Mouse (Mus musculus): Measurements from ENCODE around the gene Hdac4.

Hdac4 gene

DNA sequence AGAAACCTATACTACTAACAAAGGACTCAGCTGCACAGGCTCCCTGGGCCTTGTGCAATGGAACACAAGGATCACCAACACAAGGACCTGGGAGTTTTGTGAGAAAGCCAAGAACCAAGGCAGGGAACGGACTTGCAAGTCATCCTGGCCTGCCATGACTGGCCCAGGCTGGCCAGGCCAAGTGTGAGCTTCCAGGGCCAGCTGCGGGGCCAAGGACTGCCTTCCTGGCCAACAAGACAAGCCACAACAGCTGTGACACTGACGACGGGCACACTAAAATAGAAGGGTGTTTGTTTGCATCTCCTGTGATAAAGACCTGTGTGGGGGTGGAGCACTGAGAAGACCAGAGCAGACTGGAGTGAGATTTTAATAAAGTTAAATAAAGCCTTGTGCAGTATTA lies 96.0 kb downstream of the Hdac4 start:
- no peak for DNase-seq (ENCODE audit: low spot score)

DNA sequence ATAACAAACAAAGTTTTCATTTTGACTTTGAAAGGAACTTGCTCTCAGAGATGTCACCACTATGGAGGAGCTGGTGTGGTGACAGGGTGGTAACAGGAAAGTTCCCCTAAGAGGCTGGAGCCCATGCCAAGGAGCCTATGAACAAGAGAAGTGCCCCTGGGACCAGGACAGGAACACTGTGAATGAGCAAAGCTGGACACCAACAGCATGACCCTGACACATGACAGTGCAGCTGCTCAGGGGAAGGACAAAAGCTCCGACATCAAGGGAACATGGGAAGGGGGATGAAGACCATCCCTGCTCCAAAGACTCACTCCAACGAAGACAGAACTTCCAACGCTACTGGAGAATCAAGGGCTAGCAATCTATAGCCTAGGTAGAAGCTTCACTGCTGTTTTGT lies 97.0 kb downstream of the Hdac4 start:
- DNase-seq (ENCODE audit: low spot score) = no peak

DNA sequence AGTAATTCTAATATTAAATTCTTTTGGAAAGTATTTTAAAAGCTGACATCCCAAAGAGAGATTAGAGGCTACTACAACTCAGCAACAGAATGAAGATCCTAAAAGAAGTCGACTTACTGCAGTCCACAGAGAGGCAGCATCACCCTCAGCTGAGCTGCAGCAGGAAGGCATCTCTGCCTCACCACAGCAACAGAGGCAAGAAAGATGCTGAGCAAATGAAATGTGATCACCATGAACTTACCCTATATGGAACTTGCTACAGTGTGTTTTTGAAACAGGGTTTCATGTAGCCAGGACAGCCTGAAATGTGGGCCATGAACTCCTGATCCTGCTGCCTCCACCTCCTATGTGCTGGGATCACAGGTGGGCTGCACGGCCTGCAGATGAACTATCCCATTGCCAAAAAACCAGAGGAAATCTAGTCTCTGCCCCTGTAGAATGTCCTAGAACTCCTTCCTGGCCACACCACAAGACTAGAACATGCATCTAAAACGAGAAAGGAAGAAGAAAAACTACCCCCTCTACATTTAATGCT lies 98.4 kb downstream of the Hdac4 start:
- no peak for DNase-seq (ENCODE audit: low spot score)

DNA sequence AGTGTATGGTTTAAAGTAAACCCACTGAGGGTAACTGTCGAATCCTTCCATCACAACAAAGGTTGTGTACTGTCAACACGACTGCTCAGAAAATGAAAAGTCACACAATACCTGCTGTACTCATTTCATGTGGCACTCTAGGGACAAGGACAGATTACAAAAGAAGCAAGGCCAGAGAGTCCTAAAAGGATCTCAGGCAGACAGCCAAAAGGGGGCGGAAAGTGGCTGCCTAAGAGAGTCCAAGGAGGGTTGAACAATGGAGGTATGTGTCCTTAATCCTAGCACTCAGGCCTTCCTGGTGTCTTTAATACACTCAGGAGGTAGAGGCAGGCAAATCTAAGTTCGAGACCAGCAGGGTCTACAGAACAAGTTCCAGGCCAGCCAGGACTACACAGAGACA lies 103.2 kb downstream of the Hdac4 start:
- DNase-seq (ENCODE audit: low spot score) = no peak

DNA sequence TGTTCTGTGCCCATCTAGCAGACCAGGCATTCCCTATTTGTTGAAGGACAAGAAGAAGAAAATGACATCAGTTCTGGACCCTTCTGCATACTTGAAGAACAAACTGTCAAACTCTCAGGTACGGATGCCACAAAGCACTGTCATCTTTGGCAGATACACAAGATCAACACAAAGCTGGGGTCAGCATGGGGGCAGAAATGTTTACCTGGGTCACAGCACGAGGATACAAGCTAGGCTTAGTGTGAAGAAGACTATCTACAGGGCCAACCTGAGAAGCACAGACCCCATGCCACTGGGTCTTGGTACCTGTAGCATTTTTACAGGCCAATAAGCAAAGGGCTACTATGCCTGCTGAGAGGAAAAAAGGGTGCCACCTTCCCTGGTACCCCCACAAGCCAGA lies 107.7 kb downstream of the Hdac4 start:
- no peak for DNase-seq (ENCODE audit: low spot score)

DNA sequence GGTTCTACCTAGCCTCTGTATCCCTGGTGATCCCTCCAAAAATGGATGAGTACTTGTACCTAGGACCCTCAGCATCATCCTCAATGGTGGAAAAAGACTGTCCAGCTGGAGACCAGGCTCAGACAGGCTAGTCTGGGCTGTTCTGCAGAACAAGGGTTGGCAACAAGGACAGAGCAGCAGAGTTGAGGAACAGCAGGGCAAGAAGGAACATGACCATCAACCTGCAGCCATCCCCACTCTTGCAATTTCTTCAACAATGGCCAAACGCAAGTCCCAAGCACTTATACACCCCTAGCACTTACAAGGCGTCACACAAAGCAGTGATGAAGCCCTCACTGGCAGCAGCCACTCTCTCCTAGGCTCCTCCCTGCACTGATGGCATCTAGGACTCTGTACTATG lies 108.2 kb downstream of the Hdac4 start:
- DNase-seq (ENCODE audit: low spot score) = no peak

DNA sequence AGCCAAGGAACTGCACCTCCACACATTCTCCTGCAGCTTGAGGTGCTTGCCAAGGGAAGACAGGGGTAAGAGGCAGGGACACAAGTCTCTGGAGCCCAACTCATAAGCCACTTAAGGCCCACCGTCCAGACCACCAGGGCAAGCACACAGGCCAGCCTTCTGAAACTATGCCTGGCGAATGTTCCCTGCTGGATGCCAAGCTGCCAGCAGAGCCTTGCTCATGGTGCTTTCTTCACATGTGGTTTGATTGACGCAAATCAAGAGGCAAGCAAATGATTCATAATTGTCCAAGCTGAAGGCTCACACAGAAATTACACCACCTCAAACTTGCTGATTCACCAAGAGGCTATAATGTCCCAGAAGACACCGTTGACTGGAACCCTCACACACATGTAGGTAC lies 108.7 kb downstream of the Hdac4 start:
- no peak for DNase-seq (ENCODE audit: low spot score)

DNA sequence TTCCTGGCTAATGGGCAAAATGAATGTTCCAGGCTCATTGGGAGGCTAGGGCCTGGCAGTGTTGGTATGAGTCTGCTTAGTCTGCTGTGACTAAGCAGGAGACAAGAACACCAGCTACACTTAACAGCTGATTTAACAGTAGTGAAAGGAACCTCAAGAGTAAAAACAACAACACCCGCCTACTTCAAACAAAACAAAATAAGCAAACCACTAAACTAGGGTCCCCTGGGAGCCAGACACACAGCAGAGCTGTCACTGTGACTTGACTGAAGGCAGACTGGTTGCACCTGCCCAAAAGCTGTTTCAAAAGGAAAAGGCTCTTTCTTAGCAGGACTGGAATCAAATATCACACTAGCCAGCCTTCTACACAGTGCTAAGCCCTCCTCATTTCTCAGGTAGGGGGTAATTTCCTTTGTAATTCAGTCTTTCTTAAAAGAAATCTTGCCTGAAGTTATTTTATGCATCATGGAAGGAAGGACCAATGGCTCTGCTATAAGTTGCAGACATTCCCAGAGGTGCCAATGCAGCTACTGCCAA lies 109.2 kb downstream of the Hdac4 start:
- DNase-seq (ENCODE audit: low spot score) = no peak

DNA sequence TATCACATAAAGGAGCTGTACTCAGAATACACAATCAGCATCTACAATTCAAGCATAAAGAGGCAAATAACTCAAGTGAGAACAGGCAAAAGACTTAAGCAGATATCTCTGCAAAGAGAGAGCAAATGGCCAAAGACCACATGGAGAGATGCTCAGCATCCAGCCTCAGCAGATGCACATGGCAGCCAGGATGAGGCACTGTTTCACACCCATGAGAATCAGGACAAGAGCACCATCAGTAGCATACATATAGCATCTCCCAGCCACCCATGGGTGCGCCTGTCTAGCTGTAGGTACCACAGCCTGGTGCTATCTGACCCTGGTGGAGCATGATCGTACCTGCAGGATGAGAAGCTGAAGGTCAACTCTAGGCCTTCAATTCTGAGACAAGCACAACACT lies 110.8 kb downstream of the Hdac4 start:
- no peak for DNase-seq (ENCODE audit: low spot score)

DNA sequence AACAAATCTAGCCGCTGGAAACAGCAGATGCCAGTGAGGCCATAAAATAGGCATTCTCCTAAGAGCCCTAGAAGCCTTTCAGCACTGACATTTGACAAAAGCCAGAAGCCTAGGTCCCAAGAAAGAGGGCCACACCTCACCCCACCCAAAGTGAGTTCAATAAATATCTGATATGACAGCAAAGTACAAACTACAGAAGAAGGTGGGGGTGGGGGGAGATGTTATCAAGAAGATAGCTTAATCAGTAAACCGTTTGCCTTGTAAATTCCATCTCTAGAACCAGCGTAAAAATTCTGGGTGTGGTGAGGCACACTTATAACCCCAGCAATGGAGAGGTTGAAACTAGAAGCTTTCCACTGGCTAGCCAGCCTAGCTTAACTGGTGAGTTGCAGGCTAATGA lies 111.5 kb downstream of the Hdac4 start:
- no peak for DNase-seq (ENCODE audit: low spot score)

DNA sequence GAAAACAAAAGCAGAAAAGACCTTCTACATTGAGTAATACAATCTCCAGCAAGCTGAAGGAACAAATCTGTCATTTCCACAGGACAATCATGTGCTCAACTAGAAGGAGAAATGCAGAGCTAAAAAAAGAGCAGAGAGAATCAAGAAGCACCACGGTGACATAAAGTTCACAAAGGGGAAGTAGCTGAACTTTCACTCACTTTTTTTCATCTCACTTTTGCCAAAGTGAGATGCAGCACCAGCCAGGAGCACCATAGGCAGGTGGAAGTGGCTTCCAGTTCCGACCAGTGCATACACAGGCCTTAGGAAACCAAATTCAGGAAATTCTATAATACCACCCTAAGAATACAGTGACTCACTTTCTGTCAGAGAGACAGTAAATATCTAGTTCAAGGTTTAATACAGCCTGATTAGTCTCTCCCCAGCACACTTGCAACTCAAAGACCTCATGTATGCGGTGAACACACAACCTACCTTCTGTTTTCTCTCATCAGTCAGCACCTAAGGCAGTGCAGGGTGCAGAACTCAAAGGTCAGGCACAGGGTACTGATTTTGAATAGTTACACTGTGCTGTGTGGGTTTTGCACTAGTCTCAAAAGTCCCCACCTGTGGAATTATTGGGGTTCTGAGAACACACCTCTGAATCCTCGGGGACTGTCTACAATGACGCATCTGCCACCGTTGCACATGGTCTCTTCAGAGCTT lies 112.5 kb downstream of the Hdac4 start:
- no peak for DNase-seq (ENCODE audit: low spot score)

DNA sequence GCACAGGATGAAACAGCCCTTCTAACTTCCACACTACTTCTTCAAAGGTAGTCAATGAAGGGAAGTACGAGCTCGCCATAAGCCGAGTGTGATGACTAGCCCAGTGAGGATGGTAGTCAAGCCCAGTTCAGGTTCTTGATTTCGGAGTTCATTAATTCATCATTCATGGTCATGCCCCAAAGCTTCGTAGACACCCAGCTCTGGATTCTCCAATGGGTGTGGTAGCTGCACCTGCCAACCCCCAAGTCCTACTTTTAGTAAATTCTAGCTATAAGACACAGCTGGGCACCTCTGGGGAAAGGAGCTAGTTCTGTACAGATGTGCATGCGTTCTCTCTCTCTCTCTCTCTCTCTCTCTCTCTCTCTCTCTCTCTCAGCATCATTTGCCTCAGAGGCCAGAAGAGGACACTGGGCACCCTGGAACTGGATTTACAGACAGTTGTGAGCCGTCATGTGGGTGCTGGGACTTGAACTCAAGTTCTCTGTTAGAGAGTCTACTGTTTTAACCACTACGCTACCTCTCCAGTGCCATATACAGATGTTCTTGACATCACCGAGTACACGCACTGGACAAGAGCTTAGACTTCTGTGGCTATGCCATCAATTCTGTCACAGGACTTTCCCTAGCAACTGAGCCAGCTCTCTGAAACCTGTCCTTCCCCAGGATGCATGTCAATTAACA lies 113.2 kb downstream of the Hdac4 start:
- no peak for DNase-seq (ENCODE audit: low spot score)

DNA sequence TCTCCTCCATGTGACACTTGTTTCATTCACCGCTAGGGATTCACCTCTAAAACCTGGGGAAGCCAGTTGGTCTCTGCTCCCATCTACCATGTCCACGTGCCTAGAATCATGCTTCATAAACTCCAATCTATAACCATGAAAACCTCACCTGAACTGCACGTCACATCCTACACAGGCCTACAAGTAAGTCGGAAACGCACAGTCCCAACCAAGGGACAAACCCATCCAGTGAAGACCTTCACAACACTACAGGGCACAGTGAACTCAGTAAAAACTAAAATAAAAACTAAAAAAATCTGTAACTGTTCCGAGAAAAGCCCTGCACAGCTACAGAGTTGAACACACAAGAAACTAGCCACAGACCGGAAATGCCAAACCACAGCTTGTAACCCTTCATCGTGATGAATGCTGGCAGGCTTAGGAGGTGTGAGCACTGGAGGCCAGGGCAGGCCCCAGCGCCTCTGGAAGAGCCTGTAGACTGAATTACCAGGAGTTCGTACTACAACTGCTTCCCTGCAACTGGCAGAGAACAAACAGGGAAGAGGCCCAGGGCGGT lies 115.4 kb downstream of the Hdac4 start:
- DNase-seq (ENCODE audit: low spot score) = no peak

DNA sequence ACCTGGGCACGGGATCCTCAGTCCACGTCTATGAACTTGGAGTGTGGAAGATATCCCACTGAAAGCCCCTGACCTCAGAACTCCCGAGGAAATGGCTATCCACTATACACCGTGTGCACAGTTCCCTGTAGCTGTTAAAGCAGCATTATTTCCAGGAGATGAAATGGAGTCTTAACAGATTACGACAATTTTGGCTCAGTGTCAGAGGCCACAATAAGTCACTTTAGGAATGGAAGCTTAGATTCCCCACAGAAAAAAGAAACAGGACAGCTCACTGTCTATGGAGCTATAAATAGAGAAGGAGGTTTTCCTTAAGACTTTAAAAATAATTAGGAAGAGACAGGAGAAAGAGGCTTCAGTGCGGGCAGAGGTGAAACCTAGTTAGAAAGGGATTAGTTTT lies 120.2 kb downstream of the Hdac4 start:
- no peak for DNase-seq (ENCODE audit: low spot score)

DNA sequence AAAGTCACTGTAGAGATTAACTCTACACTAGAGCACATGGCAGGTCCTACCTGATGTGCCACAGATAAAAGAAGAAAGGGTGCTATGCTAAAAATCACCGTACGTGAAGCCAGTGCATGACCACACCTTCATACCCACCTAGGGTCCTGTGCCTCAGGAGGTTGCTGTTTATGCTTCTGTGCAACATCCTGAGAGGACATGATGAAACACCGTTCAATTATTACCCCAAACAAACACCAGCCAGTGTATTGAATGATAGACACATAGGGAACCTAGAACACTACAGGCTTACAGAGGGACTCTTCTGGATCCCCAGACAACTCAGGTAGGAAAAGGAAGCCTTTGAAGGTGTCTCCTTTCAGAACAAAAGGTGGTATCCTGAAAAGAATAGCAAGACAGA lies 120.8 kb downstream of the Hdac4 start:
- no peak for DNase-seq (ENCODE audit: low spot score)

DNA sequence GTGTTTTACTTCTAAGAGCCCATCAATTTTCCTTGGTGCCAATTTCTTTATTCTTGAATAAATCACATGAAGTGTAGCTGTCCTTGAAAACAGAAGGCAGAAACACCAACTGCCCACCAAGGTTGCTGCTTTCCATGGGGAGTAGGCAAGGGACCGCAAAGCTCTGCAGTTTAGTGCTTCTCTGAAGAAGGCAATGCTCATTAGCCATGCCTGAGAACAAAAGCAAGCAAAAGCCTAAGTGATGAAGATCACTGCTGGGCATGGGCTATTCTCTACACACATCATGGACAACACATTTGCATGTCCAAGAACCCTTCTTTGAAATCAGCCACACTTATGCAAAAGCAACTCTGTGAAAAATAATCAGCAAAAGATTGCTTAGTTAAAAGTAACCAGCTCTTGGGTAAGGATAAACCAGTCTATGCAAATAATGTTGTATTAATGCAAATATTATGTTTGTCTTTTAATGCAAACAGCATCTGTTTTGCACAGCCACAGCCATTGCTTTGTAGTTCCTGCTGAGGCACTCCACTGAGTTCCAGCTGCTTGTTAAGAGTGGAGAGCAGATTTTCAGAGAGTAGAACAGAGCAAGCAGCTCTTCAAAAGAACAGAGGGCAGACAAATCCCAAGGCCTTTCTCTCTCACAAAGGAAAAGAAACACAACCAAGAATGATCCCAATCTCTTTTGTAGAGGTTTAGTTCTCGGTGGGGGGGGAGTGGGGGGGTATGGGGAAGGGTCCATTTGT lies 125.4 kb downstream of the Hdac4 start:
- no peak for DNase-seq (ENCODE audit: low spot score)

DNA sequence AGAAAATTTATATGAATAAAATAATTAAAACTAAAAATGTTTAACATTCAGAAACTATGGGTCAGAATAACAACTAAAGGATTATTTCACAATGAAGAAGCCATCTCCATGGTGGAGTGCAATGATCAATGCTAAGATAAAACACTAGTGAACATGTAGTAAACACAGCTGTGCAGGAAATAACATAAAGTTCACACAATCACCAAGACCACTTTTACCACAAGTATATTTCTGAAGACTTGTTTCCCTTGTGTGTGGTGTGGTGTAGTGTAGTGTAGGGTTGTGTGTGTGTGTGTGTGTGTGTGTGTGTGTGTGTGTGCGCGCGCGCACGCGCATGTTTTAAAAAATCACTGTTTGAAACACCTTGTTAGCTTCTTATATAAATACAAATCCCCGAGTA lies 126.0 kb downstream of the Hdac4 start:
- DNase-seq (ENCODE audit: low spot score) = no peak

DNA sequence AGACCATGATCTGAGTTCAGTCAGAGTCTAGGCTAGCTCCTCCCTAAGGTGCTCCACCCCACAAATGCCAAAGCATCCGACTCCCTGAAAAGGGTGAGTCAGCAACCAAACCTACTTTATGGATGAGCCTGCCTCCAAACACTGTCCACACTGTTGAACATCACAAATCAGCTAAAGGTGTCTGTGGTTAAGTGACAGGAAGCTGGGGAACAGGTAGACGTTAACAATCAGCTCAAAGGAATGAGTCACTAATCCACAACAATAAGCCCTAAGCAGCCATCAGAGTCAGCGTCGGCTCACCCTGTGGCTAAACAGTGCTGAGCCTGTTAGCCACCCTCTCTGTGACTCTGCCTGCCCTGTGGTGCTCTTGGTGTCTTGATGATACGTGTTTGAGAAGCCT lies 131.2 kb downstream of the Hdac4 start:
- DNase-seq (ENCODE audit: low spot score) = no peak

DNA sequence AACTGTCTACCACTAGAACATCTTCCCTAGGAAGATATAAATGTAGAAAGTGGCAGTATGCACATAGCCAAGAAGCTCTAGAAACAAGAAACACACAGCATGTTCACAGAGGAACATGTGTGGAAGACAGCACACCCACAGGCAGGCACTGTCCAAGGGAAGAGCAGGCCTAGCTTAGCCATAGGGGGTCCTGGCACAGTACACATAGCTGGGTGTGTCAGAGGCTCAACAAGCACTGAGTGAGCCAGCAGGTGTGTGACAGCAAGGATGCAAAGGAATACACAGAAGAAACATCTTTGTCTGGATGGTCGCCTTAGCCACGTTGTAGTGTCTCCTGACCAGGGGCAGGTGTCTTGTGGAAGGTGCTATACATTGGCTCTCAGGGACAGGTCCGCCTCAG lies 132.2 kb downstream of the Hdac4 start:
- no peak for DNase-seq (ENCODE audit: low spot score)

DNA sequence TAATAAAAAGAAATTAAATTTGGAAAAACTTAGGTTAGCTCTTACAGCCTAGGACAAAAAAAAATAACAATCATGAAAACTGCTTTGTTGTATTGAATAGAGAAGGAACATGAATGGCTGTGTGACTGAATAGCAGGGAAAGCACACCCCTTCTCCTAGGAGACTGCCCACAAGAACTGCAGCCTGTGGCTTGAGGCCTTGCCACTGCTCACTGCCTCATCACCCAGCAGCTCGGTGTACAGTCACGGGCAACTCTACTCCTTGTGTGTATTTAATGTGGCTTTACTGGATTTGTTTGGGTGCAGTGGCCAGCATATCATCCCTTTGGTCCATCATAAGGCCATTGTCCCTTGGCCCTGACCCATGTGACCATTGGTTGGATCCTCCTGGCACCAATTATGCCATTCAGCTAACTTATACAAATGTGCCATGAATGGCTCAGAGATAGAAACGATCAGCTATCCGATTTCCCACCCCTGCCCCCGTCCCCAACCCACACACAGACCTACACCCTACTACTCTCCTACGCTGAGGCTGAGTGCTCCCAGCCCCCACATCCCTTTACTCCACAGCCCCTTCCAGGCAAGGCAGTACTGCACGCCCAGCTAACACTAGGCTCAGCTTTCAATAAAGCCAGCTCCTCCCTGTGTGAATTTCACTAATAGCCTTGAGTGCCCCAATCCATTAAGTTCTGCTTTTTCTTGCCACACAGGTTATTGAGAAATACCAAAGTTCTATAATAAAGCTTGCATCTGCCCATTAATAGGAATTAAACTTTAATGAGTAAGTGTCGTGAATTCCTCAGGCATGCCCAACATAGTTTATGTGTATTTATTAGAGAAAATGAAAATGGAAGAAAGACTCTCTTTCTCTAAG lies 134.1 kb downstream of the Hdac4 start:
- DNase-seq (ENCODE audit: low spot score) = no peak

DNA sequence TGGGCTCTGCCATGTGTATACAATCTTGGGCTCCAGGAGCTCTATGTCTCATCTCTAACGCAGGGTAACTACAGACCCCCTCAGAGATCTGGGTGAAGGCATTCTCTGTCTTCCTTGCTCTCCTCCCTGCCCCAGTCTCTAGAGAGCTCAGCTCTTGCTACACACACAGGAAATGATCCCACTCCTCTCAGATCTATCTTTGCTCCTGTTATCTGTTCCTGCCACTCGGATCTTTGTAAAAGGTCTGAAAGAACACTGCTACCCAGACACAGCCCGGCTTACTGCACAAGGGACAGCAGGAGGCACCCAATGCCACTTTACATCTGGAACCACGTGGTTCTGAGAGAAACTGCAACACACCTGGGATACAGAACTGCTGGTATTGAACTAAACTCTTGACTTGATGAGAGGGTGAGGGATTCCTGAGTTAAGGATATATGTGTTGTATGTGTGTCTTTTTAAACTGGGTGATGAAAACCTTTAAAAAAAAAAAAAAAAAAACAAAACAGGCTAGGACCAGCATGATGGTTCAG lies 134.9 kb downstream of the Hdac4 start:
- no peak for DNase-seq (ENCODE audit: low spot score)
